Mouse (Mus musculus) adrenal gland, postnatal 10 days (tissue): Measurements from ENCODE around the gene Atp2b4. TPM values are rescaled to one million over a fixed set of nuclear protein-coding genes. Genes with fewer than 3 reads are reported as not detected.
A peak's percentile ranks its signal among the peaks of the same experiment; 100 is the strongest.

Experiments
- DNase-seq: peaks from one replicate; pipeline ENCODE4 v3.0.0; 2021; ENCODE audit warnings: mixed read lengths
- total RNA-seq, 2 experiments: library from RNA; stranded (reverse); gene quantifications; 2 replicates each; pipeline ENCODE4 v1.2.3; 2021

The Atp2b4 gene
- total RNA-seq, 2 experiments from 2014 or later = 33.3 to 40.3 TPM

- DNase-seq = peak; percentile 41
Observed at GRCm38 (mm10) chr1:133797979-133798820, 2.6 kb downstream of the Atp2b4 start.

- no peak for DNase-seq
Observed at GRCm38 (mm10) chr1:133797327-133797978, 3.4 kb downstream of the Atp2b4 start.

- DNase-seq = no peak
Observed at GRCm38 (mm10) chr1:133793646-133794045, 7.2 kb downstream of the Atp2b4 start.

GRCm38 (mm10) chr1:133790011-133790410 is 10.8 kb downstream of the Atp2b4 start:
- no peak for DNase-seq

- no peak for DNase-seq
Observed at GRCm38 (mm10) chr1:133788864-133789263, 12.0 kb downstream of the Atp2b4 start.

GRCm38 (mm10) chr1:133787500-133788210 is 13.2 kb downstream of the Atp2b4 start:
- DNase-seq = no peak

- DNase-seq = no peak
Observed at GRCm38 (mm10) chr1:133784621-133785020, 16.2 kb downstream of the Atp2b4 start.

GRCm38 (mm10) chr1:133781531-133781930 is 19.3 kb downstream of the Atp2b4 start:
- DNase-seq = no peak

- no peak for DNase-seq
Observed at GRCm38 (mm10) chr1:133779043-133779442, 21.8 kb downstream of the Atp2b4 start.

- peak; percentile 22 for DNase-seq
Observed at GRCm38 (mm10) chr1:133777651-133778231, 23.1 kb downstream of the Atp2b4 start.

GRCm38 (mm10) chr1:133772553-133772952 is 28.3 kb downstream of the Atp2b4 start:
- DNase-seq = no peak

- DNase-seq = no peak
Observed at GRCm38 (mm10) chr1:133771831-133772399, 28.9 kb downstream of the Atp2b4 start.

GRCm38 (mm10) chr1:133767994-133768393 is 32.8 kb downstream of the Atp2b4 start:
- DNase-seq = no peak

GRCm38 (mm10) chr1:133766901-133767529 is 33.8 kb downstream of the Atp2b4 start:
- DNase-seq = no peak

GRCm38 (mm10) chr1:133765376-133765775 is 35.5 kb downstream of the Atp2b4 start:
- DNase-seq = no peak

GRCm38 (mm10) chr1:133762946-133763422 is 37.9 kb downstream of the Atp2b4 start:
- DNase-seq = no peak

- DNase-seq = no peak
Observed at GRCm38 (mm10) chr1:133761278-133761677, 39.6 kb downstream of the Atp2b4 start.

- DNase-seq = no peak
Observed at GRCm38 (mm10) chr1:133754317-133754868, 46.4 kb downstream of the Atp2b4 start.

GRCm38 (mm10) chr1:133753325-133753724 is 47.5 kb downstream of the Atp2b4 start:
- no peak for DNase-seq

- DNase-seq = no peak
Observed at GRCm38 (mm10) chr1:133751621-133752020, 49.2 kb downstream of the Atp2b4 start.

- DNase-seq = no peak
Observed at GRCm38 (mm10) chr1:133749954-133750353, 50.9 kb downstream of the Atp2b4 start.
